Mouse (Mus musculus) midbrain, postnatal 0 days (tissue): ENCODE results near the gene Smarcd3. TPM values are rescaled to one million over a fixed set of nuclear protein-coding genes. Genes with fewer than 3 reads are reported as not detected.
"Not testable (repeated sequence)": the region's sequence is repeated elsewhere in the genome, so short reads cannot be mapped to it uniquely, and the experiment has no call there.

Experiments
- ATAC-seq: fragments of 200-750 bp; cut with Nextera tagmentation; 2 replicates; pipeline ENCODE4 v1.8.0; 2017; ENCODE audit warnings: moderate number of reproducible peaks, mild to moderate bottlenecking, moderate TSS enrichment, moderate library complexity; ENCODE audit not compliant: low FRiP score
- DNase-seq: peaks from one replicate; pipeline ENCODE4 v3.0.0-alpha.2; 2015; ENCODE audit warnings: low spot score
- H3K27ac ChIP-seq: fragments of 300-500 bp; sonication (generic); 2 replicates; pipeline ENCODE4 v1.5.1; 2014; ENCODE audit warnings: low read depth, mild to moderate bottlenecking, low read length, mixed read lengths
- H3K27me3 ChIP-seq: fragments of 300-500 bp; sonication (generic); 2 replicates; pipeline ENCODE4 v1.6.1; 2014; ENCODE audit warnings: low read length, control low read depth, mixed read lengths; ENCODE audit not compliant: insufficient read depth
- H3K36me3 ChIP-seq: fragments of 300-500 bp; sonication (generic); 2 replicates; pipeline ENCODE4 v1.6.1; 2014; ENCODE audit warnings: low read length, control low read depth, mixed read lengths; ENCODE audit not compliant: insufficient read depth
- H3K4me1 ChIP-seq: fragments of 300-500 bp; sonication (generic); 2 replicates; pipeline ENCODE4 v1.6.1; 2014; ENCODE audit warnings: mild to moderate bottlenecking, control low read depth, antibody characterized with exemption, low read length, mixed read lengths; ENCODE audit not compliant: insufficient read depth
- H3K4me2 ChIP-seq: fragments of 300-500 bp; sonication (generic); 2 replicates; pipeline ENCODE4 v1.6.1; 2014; ENCODE audit warnings: low read depth, mild to moderate bottlenecking, low read length, mixed read lengths; ENCODE audit not compliant: poor library complexity, severe bottlenecking
- H3K4me3 ChIP-seq: fragments of 300-500 bp; sonication (generic); 2 replicates; pipeline ENCODE4 v1.5.1; 2014; ENCODE audit warnings: low read depth, mild to moderate bottlenecking, low read length, moderate library complexity
- H3K9ac ChIP-seq: fragments of 300-500 bp; sonication (generic); replicated peaks from 2 replicates; pipeline ENCODE4 v1.6.1; 2014; ENCODE audit warnings: mild to moderate bottlenecking, low read length, moderate library complexity, mixed read lengths; ENCODE audit not compliant: poor library complexity, severe bottlenecking
- H3K9me3 ChIP-seq: fragments of 300-500 bp; sonication (generic); 2 replicates; pipeline ENCODE4 v1.6.1; 2016; ENCODE audit warnings: low read length, control low read depth
- CTCF ChIP-seq: IDR thresholded peaks from 2 replicates; pipeline ENCODE4 v1.5.1; 2016; ENCODE audit warnings: antibody characterized with exemption, mild to moderate bottlenecking
- WGBS: fragments of 180-500 bp; shearing (Covaris S2); extraction: QIAGEN DNeasy Blood & Tissue Kit; methylation state at CpG from one replicate; pipeline ENCODE4 v1.1.7; 2014; 5-methylcytosine and 5-hydroxymethylcytosine counted together
- polyA plus RNA-seq: library from polyadenylated mRNA; unstranded; fragments of >200 nt; fragmentation: Nextera tagmentation; extraction: Ambion mirVana; gene quantifications from 2 replicates; pipeline ENCODE4 v1.2.1, GENCODE M21; 2015
- total RNA-seq: library from RNA; depleted of rRNA; stranded (reverse); fragments of >200 nt; gene quantifications from 2 replicates; pipeline ENCODE4 v1.2.3, GENCODE M21; 2014

The Smarcd3 gene
- total and polyA plus RNA-seq, 2 experiments from 2014 or later = 189 to 279 TPM

DNA sequence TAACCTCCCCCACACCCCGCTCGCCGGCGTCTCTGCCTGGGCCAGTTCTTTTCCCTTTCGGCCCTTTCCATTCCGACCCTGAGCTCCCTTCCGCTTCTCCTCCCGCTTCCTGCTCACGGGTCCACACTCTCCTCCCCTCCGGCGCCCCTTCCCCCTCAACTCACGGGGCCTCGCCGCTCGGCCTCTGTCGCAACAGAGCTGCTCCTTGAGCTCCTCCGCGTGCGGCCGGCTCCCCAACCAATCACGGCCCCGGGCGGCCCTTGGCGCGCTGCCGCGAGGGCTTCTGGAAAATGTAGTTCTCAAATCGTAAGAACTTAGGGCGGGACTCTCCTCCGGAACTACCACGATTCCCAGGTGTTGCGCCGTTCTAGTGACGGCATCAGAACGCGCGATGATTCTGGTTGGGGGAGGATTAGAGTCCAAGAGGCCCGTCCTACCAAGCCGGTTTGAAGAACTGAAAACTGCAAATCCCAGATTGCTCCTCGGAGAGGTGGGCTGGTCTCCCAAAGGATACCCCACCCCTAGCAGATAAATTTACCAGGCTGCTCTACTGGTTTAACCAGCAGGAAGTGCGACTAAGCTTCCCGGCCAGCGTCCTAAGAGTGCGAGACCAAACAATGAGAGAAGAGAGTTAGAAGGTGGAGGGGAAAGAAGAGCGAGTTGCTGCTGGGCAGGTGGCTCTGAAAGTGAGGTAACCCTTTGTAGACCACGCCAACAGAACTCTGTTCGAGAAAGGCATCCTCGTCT, 46.9 kb downstream of the Smarcd3 start, which contains the start of gene Abcf2:
TSS of gene Abcf2 (minus strand) at position 285 of the 747 bp plus-strand sequence.
- Histone ChIP-seq H3K9me3 (no peaks in the 10 kb centered on the region), H3K4me1 (peaks cover 6% of the 10 kb centered on the region; the same call in 1 of the 2 replicates), H3K27me3 (no peaks in the 10 kb centered on the region), H3K9ac (peak within 1 kb of the TSS; percentile 62), H3K4me2 (peak within 1 kb of the TSS; percentile 89), H3K36me3 (peaks cover 21% of the 10 kb centered on the region), H3K27ac (peak within 1 kb of the TSS; percentile 62), H3K4me3 (peak within 1 kb of the TSS; percentile 67)
- peak; percentile 95 for ATAC-seq
- no peak for TF ChIP-seq CTCF
- under 1% methylated on average over 48 of the region's 48 CpGs for WGBS
- DNase-seq = peak; percentile 100

- ATAC-seq (peak; percentile 34), DNase-seq (peak; percentile 10)
- peaks cover 26% of the 10 kb centered on the region for H3K36me3 ChIP-seq
- no peaks in the 10 kb centered on the region for H3K9me3 ChIP-seq
- H3K4me3 ChIP-seq = peak overlapping the region; percentile 67
- H3K4me1 ChIP-seq = peaks cover 6% of the 10 kb centered on the region; the same call in 1 of the 2 replicates
- H3K27ac ChIP-seq = peak overlapping the region; percentile 62
- peak overlapping the region; percentile 62 for H3K9ac ChIP-seq
- peak overlapping the region; percentile 89 for H3K4me2 ChIP-seq
- no peaks in the 10 kb centered on the region for H3K27me3 ChIP-seq
- no peak for TF ChIP-seq CTCF
- under 1% methylated on average over 32 of the region's 32 CpGs for WGBS
These were observed 47.4 kb downstream of the Smarcd3 start for GRCm38 (mm10) chr5:24576801-24577182.

DNA sequence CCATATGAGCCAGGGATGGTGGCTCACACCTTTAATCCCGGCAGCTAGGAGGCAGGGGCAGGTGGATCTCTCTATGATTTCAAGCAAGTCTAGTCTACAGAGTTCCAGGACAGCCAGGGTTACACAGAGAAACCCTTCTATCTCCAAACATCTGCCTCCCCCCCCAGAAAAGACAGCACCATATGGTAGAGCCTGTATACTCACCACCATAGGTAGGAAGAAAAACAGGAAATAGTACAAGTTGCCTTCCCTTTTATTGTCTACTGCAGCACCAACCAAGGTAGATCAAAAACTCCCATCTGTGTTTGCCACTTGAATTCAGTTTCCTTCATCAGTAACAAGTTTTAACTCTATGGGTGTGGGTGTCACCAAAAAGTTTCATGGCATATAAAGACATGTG, 48.3 kb downstream of the Smarcd3 start:
- Histone ChIP-seq H3K4me1 (peaks cover 6% of the 10 kb centered on the region; the same call in 1 of the 2 replicates), H3K9me3 (no peaks in the 10 kb centered on the region), H3K27me3 (no peaks in the 10 kb centered on the region), H3K4me2 (no peak overlapping the region), H3K4me3 (no peak overlapping the region), H3K36me3 (peaks cover 34% of the 10 kb centered on the region), H3K27ac (no peak overlapping the region), H3K9ac (no peak overlapping the region)
- TF ChIP-seq CTCF = no peak
- DNase-seq = no peak
- no peak for ATAC-seq
- 81% methylated on average over 1 of the region's 1 CpGs for WGBS

DNA sequence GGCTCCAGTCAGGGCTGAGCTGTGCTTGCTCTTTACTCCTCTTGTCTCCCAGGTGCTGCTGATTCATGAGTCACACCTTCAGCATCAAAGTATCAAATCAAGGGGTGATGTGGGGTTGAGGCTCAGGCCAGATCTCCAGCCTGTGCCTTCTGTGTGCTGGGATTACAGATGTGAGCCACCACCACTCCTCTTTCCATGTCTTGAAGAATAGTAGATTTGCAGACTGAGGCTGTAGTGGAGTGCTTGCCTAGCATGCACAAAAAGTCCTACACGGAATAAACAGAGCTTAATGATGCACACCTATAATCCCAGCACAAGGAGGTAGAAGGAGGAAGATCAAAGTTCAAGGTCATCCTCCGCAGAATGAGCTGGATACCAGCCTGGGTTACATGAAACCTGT, 67.5 kb downstream of the Smarcd3 start, which contains the start of gene 4931409K22Rik:
TSS of gene 4931409K22Rik (minus strand) at position 101 of the 400 bp plus-strand sequence.
- H3K36me3 ChIP-seq = no peaks in the 10 kb centered on the region
- no peak within 1 kb of the TSS for H3K4me3 ChIP-seq
- WGBS = 81% methylated on average over 2 of the region's 2 CpGs
- H3K27me3 ChIP-seq = no peaks in the 10 kb centered on the region; the same call in 1 of the 2 replicates
- DNase-seq = no peak
- no peak for ATAC-seq
- TF ChIP-seq CTCF = no peak
- H3K27ac ChIP-seq = no peak within 1 kb of the TSS
- no peaks in the 10 kb centered on the region for H3K9me3 ChIP-seq
- no peaks in the 10 kb centered on the region for H3K4me1 ChIP-seq
- H3K4me2 ChIP-seq = no peak within 1 kb of the TSS
- no peak within 1 kb of the TSS for H3K9ac ChIP-seq

- H3K27me3 ChIP-seq, ATAC-seq, H3K27ac ChIP-seq, H3K9ac ChIP-seq, H3K4me1 ChIP-seq, H3K4me3 ChIP-seq, H3K4me2 ChIP-seq, H3K9me3 ChIP-seq, DNase-seq, H3K36me3 ChIP-seq: not testable (repeated sequence)
- 92% methylated on average over 7 of the region's 7 CpGs for WGBS
These were observed 68.9 kb downstream of the Smarcd3 start for GRCm38 (mm10) chr5:24555335-24555734.

DNA sequence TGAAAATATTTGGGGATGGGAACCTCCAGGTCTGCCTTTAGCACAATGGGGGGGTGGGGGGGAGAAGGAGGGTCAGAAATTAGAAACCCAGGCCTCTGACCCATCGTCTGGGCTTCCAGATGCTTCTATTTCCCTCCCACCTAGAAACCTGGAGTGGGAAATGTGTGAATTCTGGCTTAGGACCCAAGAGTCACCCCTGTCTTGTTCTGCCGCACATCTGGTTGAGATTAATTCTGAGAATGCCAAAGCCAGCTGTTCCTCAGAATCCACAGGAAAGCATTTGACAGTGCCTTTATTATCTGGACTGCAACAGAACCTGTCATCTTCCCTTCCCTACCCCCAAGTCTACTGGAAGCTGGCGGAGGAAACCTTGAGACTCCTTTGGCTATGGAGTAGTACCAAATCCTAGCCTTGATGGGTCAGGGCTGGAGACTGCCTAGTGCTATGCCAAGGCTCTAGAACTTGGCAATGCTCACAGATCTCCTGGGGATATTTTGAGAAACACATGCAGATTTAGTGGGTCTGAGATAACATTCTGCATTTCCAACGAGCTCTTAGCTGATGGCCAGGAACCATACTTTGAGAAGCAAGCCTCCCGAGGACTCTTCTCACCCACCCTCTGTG, 70.5 kb downstream of the Smarcd3 start:
- no peak overlapping the region for H3K27ac ChIP-seq
- H3K9ac ChIP-seq = no peak overlapping the region
- WGBS = 74% methylated on average over 5 of the region's 5 CpGs
- no peak overlapping the region for H3K4me2 ChIP-seq
- DNase-seq (no peak), ATAC-seq (no peak)
- H3K4me1 ChIP-seq = no peaks in the 10 kb centered on the region; the same call in 1 of the 2 replicates
- TF ChIP-seq CTCF = no peak
- no peaks in the 10 kb centered on the region; the same call in 1 of the 2 replicates for H3K27me3 ChIP-seq
- H3K36me3 ChIP-seq = no peaks in the 10 kb centered on the region
- no peak overlapping the region for H3K4me3 ChIP-seq
- H3K9me3 ChIP-seq = no peaks in the 10 kb centered on the region
